Mouse (Mus musculus): ENCODE measurements at regions not wholly inside any gene's neighbourhood (a gene's known extent, or its start where the extent isn't known, plus 50 kb on each side); places are given as distances from the start of the nearest gene placed in this dataset.
A peak's percentile ranks its signal among the peaks of the same experiment; 100 is the strongest.
"Not testable (repeated sequence)": the region's sequence is repeated elsewhere in the genome, so short reads cannot be mapped to it uniquely, and the experiment has no call there.

GRCm38 (mm10) chr13:72250419-72250818, 286.9 kb upstream of the Irx1 start:
- Histone ChIP-seq H3K27me3 (replicated peaks) (no peaks in the 10 kb centered on the region), H3K9me3 (no peaks in the 10 kb centered on the region), H3K27ac (no peak overlapping the region), H3K4me1 (replicated peaks) (no peaks in the 10 kb centered on the region), H3K4me2 (replicated peaks) (no peak overlapping the region), H3K9ac (no peak overlapping the region), H3K4me3 (replicated peaks) (no peak overlapping the region), H3K36me3 (no peaks in the 10 kb centered on the region)
- no peak for ATAC-seq

- ATAC-seq = not testable (repeated sequence)
Observed at GRCm38 (mm10) chr13:72253242-72253641, 289.7 kb upstream of the Irx1 start.

GRCm38 (mm10) chr13:72258794-72259193, 295.3 kb upstream of the Irx1 start:
- 84% methylated on average over 2 of the region's 2 CpGs for WGBS
- Histone ChIP-seq H3K36me3 (no peaks in the 10 kb centered on the region), H3K4me3 (replicated peaks) (no peak overlapping the region), H3K4me2 (replicated peaks) (no peak overlapping the region), H3K27ac (no peak overlapping the region), H3K27me3 (replicated peaks) (no peaks in the 10 kb centered on the region), H3K9me3 (no peaks in the 10 kb centered on the region), H3K4me1 (replicated peaks) (no peaks in the 10 kb centered on the region), H3K9ac (no peak overlapping the region)
- ATAC-seq = no peak

More at GRCm38 (mm10) chr13:72253242-72253641, 289.7 kb upstream of the Irx1 start:
- not testable (repeated sequence) for H3K9me3 ChIP-seq; H3K36me3 ChIP-seq; H3K4me3 ChIP-seq (replicated peaks); H3K4me1 ChIP-seq (replicated peaks); H3K9ac ChIP-seq; H3K4me2 ChIP-seq (replicated peaks); H3K27me3 ChIP-seq (replicated peaks); H3K27ac ChIP-seq
- WGBS = 45% methylated on average over 13 of the region's 13 CpGs

GRCm38 (mm10) chr13:72264416-72264815, 300.9 kb upstream of the Irx1 start:
- H3K27ac ChIP-seq = no peak overlapping the region
- 53% methylated on average over 3 of the region's 3 CpGs for WGBS
- H3K9ac ChIP-seq = no peak overlapping the region
- no peaks in the 10 kb centered on the region for H3K36me3 ChIP-seq
- no peaks in the 10 kb centered on the region for H3K4me1 ChIP-seq (replicated peaks)
- H3K27me3 ChIP-seq (replicated peaks) = no peaks in the 10 kb centered on the region
- no peak overlapping the region for H3K4me3 ChIP-seq (replicated peaks)
- ATAC-seq = no peak
- no peak overlapping the region for H3K4me2 ChIP-seq (replicated peaks)
- no peaks in the 10 kb centered on the region for H3K9me3 ChIP-seq

GRCm38 (mm10) chr13:72265116-72265515, 301.6 kb upstream of the Irx1 start:
- no peak overlapping the region for H3K4me2 ChIP-seq (replicated peaks)
- H3K9me3 ChIP-seq = no peaks in the 10 kb centered on the region
- no peaks in the 10 kb centered on the region for H3K27me3 ChIP-seq (replicated peaks)
- ATAC-seq = no peak
- no peak overlapping the region for H3K4me3 ChIP-seq (replicated peaks)
- no peaks in the 10 kb centered on the region for H3K36me3 ChIP-seq
- WGBS = 77% methylated on average over 7 of the region's 7 CpGs
- H3K9ac ChIP-seq = no peak overlapping the region
- H3K27ac ChIP-seq = no peak overlapping the region
- no peaks in the 10 kb centered on the region for H3K4me1 ChIP-seq (replicated peaks)

GRCm38 (mm10) chr13:72265650-72266049, 302.1 kb upstream of the Irx1 start:
- 89% methylated on average over 11 of the region's 11 CpGs for WGBS
- no peak overlapping the region for H3K4me2 ChIP-seq (replicated peaks)
- H3K9me3 ChIP-seq = no peaks in the 10 kb centered on the region
- H3K36me3 ChIP-seq = no peaks in the 10 kb centered on the region
- H3K4me3 ChIP-seq (replicated peaks) = no peak overlapping the region
- H3K27ac ChIP-seq = no peak overlapping the region
- no peaks in the 10 kb centered on the region for H3K27me3 ChIP-seq (replicated peaks)
- H3K4me1 ChIP-seq (replicated peaks) = no peaks in the 10 kb centered on the region
- ATAC-seq = no peak
- H3K9ac ChIP-seq = no peak overlapping the region

- H3K9ac ChIP-seq = no peak overlapping the region
- no peak overlapping the region for H3K27ac ChIP-seq
- no peak overlapping the region for H3K4me2 ChIP-seq (replicated peaks)
- H3K4me1 ChIP-seq (replicated peaks) = no peaks in the 10 kb centered on the region
- H3K27me3 ChIP-seq (replicated peaks) = no peaks in the 10 kb centered on the region
- no peaks in the 10 kb centered on the region for H3K36me3 ChIP-seq
- WGBS = 81% methylated on average over 12 of the region's 12 CpGs
- H3K4me3 ChIP-seq (replicated peaks) = no peak overlapping the region
- H3K9me3 ChIP-seq = no peaks in the 10 kb centered on the region
- ATAC-seq = no peak
Observed at GRCm38 (mm10) chr13:72266174-72266768, 302.7 kb upstream of the Irx1 start.

GRCm38 (mm10) chr13:72280343-72280742, 316.8 kb upstream of the Irx1 start:
- Histone ChIP-seq H3K36me3 (no peaks in the 10 kb centered on the region), H3K9ac (no peak overlapping the region), H3K4me2 (replicated peaks) (no peak overlapping the region), H3K27me3 (replicated peaks) (no peaks in the 10 kb centered on the region), H3K4me1 (replicated peaks) (no peaks in the 10 kb centered on the region), H3K27ac (no peak overlapping the region), H3K4me3 (replicated peaks) (no peak overlapping the region), H3K9me3 (no peaks in the 10 kb centered on the region)
- 54% methylated on average over 2 of the region's 2 CpGs for WGBS
- no peak for ATAC-seq

GRCm38 (mm10) chr13:72280871-72281270, 317.3 kb upstream of the Irx1 start:
- Histone ChIP-seq H3K4me2 (replicated peaks) (no peak overlapping the region), H3K9ac (no peak overlapping the region), H3K27me3 (replicated peaks) (no peaks in the 10 kb centered on the region), H3K4me1 (replicated peaks) (no peaks in the 10 kb centered on the region), H3K9me3 (no peaks in the 10 kb centered on the region), H3K4me3 (replicated peaks) (no peak overlapping the region), H3K27ac (no peak overlapping the region), H3K36me3 (no peaks in the 10 kb centered on the region)
- ATAC-seq = no peak
- 87% methylated on average over 5 of the region's 5 CpGs for WGBS

GRCm38 (mm10) chr13:72282764-72283163, 319.2 kb upstream of the Irx1 start:
- 71% methylated on average over 3 of the region's 3 CpGs for WGBS
- H3K27me3 ChIP-seq (replicated peaks) = no peaks in the 10 kb centered on the region
- H3K4me3 ChIP-seq (replicated peaks) = no peak overlapping the region
- no peaks in the 10 kb centered on the region for H3K36me3 ChIP-seq
- no peaks in the 10 kb centered on the region for H3K4me1 ChIP-seq (replicated peaks)
- no peak overlapping the region for H3K9ac ChIP-seq
- H3K9me3 ChIP-seq = no peaks in the 10 kb centered on the region
- peak; percentile 51; the same call in 1 of the 2 replicates for ATAC-seq
- no peak overlapping the region for H3K4me2 ChIP-seq (replicated peaks)
- no peak overlapping the region for H3K27ac ChIP-seq

GRCm38 (mm10) chr13:72283701-72284100, 320.2 kb upstream of the Irx1 start:
- ATAC-seq = no peak
- no peak overlapping the region for H3K4me2 ChIP-seq (replicated peaks)
- no peak overlapping the region for H3K9ac ChIP-seq
- no peaks in the 10 kb centered on the region for H3K9me3 ChIP-seq
- H3K27ac ChIP-seq = no peak overlapping the region
- WGBS = 45% methylated on average over 1 of the region's 1 CpGs
- no peak overlapping the region for H3K4me3 ChIP-seq (replicated peaks)
- no peaks in the 10 kb centered on the region for H3K36me3 ChIP-seq
- H3K4me1 ChIP-seq (replicated peaks) = no peaks in the 10 kb centered on the region
- H3K27me3 ChIP-seq (replicated peaks) = no peaks in the 10 kb centered on the region

- H3K9me3 ChIP-seq = no peaks in the 10 kb centered on the region
- no peaks in the 10 kb centered on the region for H3K4me1 ChIP-seq (replicated peaks)
- no peaks in the 10 kb centered on the region for H3K36me3 ChIP-seq
- 98% methylated on average over 4 of the region's 4 CpGs for WGBS
- no peaks in the 10 kb centered on the region; the same call in 1 of the 2 replicates for H3K27me3 ChIP-seq (replicated peaks)
- no peak for ATAC-seq
- no peak overlapping the region for H3K4me2 ChIP-seq (replicated peaks)
- H3K4me3 ChIP-seq (replicated peaks) = no peak overlapping the region
- no peak overlapping the region for H3K9ac ChIP-seq
- H3K27ac ChIP-seq = no peak overlapping the region
Observed at GRCm38 (mm10) chr13:72286301-72286700, 322.8 kb upstream of the Irx1 start.

GRCm38 (mm10) chr13:72288381-72289092, 325.0 kb upstream of the Irx1 start:
- Histone ChIP-seq H3K9me3 (no peaks in the 10 kb centered on the region), H3K4me1 (replicated peaks) (no peaks in the 10 kb centered on the region), H3K36me3 (no peaks in the 10 kb centered on the region), H3K4me3 (replicated peaks) (no peak overlapping the region), H3K9ac (no peak overlapping the region), H3K27ac (no peak overlapping the region), H3K27me3 (replicated peaks) (no peaks in the 10 kb centered on the region; the same call in 1 of the 2 replicates), H3K4me2 (replicated peaks) (no peak overlapping the region)
- 49% methylated on average over 13 of the region's 13 CpGs for WGBS
- no peak for ATAC-seq

All from intestine, embryonic 15.5 days (tissue).